Mouse (Mus musculus) ES-E14 (cell line): Measurements from ENCODE around the gene Rims4.

Experiments
- HCFC1 ChIP-seq: IDR thresholded peaks from 2 replicates; pipeline ENCODE4 v1.6.1; 2012; ENCODE audit warnings: low read length, inconsistent platforms, borderline replicate concordance; ENCODE audit not compliant: insufficient read depth
- MAFK ChIP-seq: IDR thresholded peaks from 2 replicates; pipeline ENCODE4 v1.6.1; 2014; ENCODE audit warnings: mild to moderate bottlenecking, low read depth, low read length, inconsistent platforms; ENCODE audit not compliant: insufficient read depth

- TF ChIP-seq MAFK (no peak), HCFC1 (no peak)
Measured at GRCm38 (mm10) chr2:163916703-163917102, 1.8 kb downstream of the Rims4 start.
